Mouse (Mus musculus): ENCODE measurements around the gene Acsf3. TPM values are rescaled to one million over a fixed set of nuclear protein-coding genes. Genes with fewer than 3 reads are reported as not detected.
A peak's percentile ranks its signal among the peaks of the same experiment; 100 is the strongest.

Acsf3 gene
- total and polyA plus RNA-seq, 3 experiments = 2.2 to 10.4 (median 9.0) TPM

- no peak for TF ChIP-seq SMC3 (IDR thresholded peaks at IDR 0.05; ENCODE audit: low read depth, low read length)
- no peak for TF ChIP-seq E2F4 (IDR thresholded peaks at IDR 0.05; ENCODE audit: insufficient replicate concordance, low read depth, low read length)
- TF ChIP-seq BHLHE40 (IDR thresholded peaks at IDR 0.05; ENCODE audit: low read depth, low read length) = no peak
- no peak for TF ChIP-seq MXI1 (IDR thresholded peaks at IDR 0.05; ENCODE audit: low read depth, low read length)
- TF ChIP-seq CHD2 (IDR thresholded peaks at IDR 0.05; ENCODE audit: low read length) = no peak
- no peak for TF ChIP-seq USF2 (conservative IDR thresholded peaks at IDR 0.05; ENCODE audit: low read depth, low read length)
- TF ChIP-seq PAX5 (IDR thresholded peaks at IDR 0.05; ENCODE audit: low read length) = no peak
- no peak for TF ChIP-seq NRF1 (IDR thresholded peaks at IDR 0.05; ENCODE audit: low read depth, low read length)
- TF ChIP-seq RAD21 (IDR thresholded peaks at IDR 0.05; ENCODE audit: low read depth, low read length) = no peak
- no peak for TF ChIP-seq ZNF384 (IDR thresholded peaks at IDR 0.05; ENCODE audit: low read depth, low read length)
- TF ChIP-seq ELF1 (IDR thresholded peaks at IDR 0.05; ENCODE audit: low read depth, low read length) = no peak
- TF ChIP-seq MAX (IDR thresholded peaks at IDR 0.05; ENCODE audit: low read length) = no peak
- no peak for TF ChIP-seq POLR2AphosphoS2 (IDR thresholded peaks at IDR 0.05; ENCODE audit: low read depth, low read length)
- no peak for DNase-seq (ENCODE audit: extremely low read depth)
These were observed 59.1 kb downstream of the Acsf3 start for GRCm38 (mm10) chr8:122834416-122834815.

GRCm38 (mm10) chr8:122834971-122835370, 59.7 kb downstream of the Acsf3 start:
- Histone ChIP-seq H3K27me3 (replicated peaks) (peaks cover 6% of the 10 kb centered on the region), H3K9ac (ENCODE audit: insufficient read depth, low read depth) (no peak overlapping the region), H3K79me2 (replicated peaks; ENCODE audit: control insufficient read depth, extremely low read depth, insufficient read depth, poor library complexity, severe bottlenecking) (no peaks in the 10 kb centered on the region), H3K4me1 (ENCODE audit: control insufficient read depth in 1 of 2, insufficient read depth in 2 of 2) (peaks cover 3 to 19% of the 10 kb centered on the region in 2 experiments), H3K4me2 (ENCODE audit: insufficient read depth, low read depth, poor library complexity, severe bottlenecking) (no peak overlapping the region), H3K4me3 (replicated peaks in 1 of 3; ENCODE audit: low read depth in 2 of 3, low read length in 2 of 3, poor library complexity in 1 of 3) (no peak overlapping the region), H3K36me3 (replicated peaks in 1 of 2; ENCODE audit: control insufficient read depth in 1 of 2, insufficient read depth in 1 of 2, low read length in 1 of 2) (no peaks in the 10 kb centered on the region), H3K27ac (ENCODE audit: insufficient read depth, low read depth) (no peak overlapping the region), H3K9me3 (replicated peaks; ENCODE audit: low read length) (no peaks in the 10 kb centered on the region)
- in situ Hi-C loops (cut with MboI; ENCODE audit: low pct_ligation_motif_present, low pct_unique_long_range_greater_than_20kb, low sequenced_read_pairs) = loop anchor here (10.0 kb wide), 1 partner anchor 360 kb away; no protein-coding TSS in a partner anchor
- dilution Hi-C loops (cut with MboI; ENCODE audit: extremely low pct_ligation_motif_present, extremely low pct_unique_long_range_greater_than_20kb, low sequenced_read_pairs) = no loop called here
- DNase-seq (ENCODE audit: extremely low read depth) = peak; percentile 84
- TF ChIP-seq KAT2A (IDR thresholded peaks at IDR 0.05; ENCODE audit: insufficient replicate concordance, low read length) (no peak), IRF4 (IDR thresholded peaks at IDR 0.05; ENCODE audit: low read depth, low read length) (no peak), SIN3A (IDR thresholded peaks at IDR 0.05; ENCODE audit: low read length) (no peak), SMC3 (IDR thresholded peaks at IDR 0.05; ENCODE audit: low read depth, low read length) (peak; percentile 70), USF2 (conservative IDR thresholded peaks at IDR 0.05; ENCODE audit: low read depth, low read length) (no peak), JUND (conservative IDR thresholded peaks at IDR 0.05; ENCODE audit: low read depth, low read length) (no peak), CHD2 (IDR thresholded peaks at IDR 0.05; ENCODE audit: low read length) (no peak), MEF2A (IDR thresholded peaks at IDR 0.05; ENCODE audit: borderline replicate concordance, low read depth, low read length) (no peak), CTCF (conservative IDR thresholded peaks at IDR 0.05 in 1 of 2, IDR thresholded peaks at IDR 0.05 in 1 of 2; ENCODE audit: low read depth in 2 of 2, low read length in 2 of 2) (peak; percentile 74 to 86), EP300 (IDR thresholded peaks at IDR 0.05; ENCODE audit: low read length) (no peak), MAZ (IDR thresholded peaks at IDR 0.05; ENCODE audit: low read depth, low read length) (no peak), RAD21 (IDR thresholded peaks at IDR 0.05; ENCODE audit: low read depth, low read length) (peak; percentile 85), MAFK (IDR thresholded peaks at IDR 0.05; ENCODE audit: insufficient replicate concordance, low read length) (no peak), RCOR1 (conservative IDR thresholded peaks at IDR 0.05; ENCODE audit: low read depth, low read length) (no peak), E2F4 (IDR thresholded peaks at IDR 0.05; ENCODE audit: insufficient replicate concordance, low read depth, low read length) (no peak), TCF12 (IDR thresholded peaks at IDR 0.05; ENCODE audit: low read depth, low read length) (no peak), ZMIZ1 (IDR thresholded peaks at IDR 0.05; ENCODE audit: low read depth, low read length) (no peak), USF1 (IDR thresholded peaks at IDR 0.05; ENCODE audit: low read depth, low read length) (no peak), ETS1 (conservative IDR thresholded peaks at IDR 0.05; ENCODE audit: low read depth, low read length) (no peak), MAX (IDR thresholded peaks at IDR 0.05; ENCODE audit: low read length) (no peak), POLR2AphosphoS2 (IDR thresholded peaks at IDR 0.05; ENCODE audit: low read depth, low read length) (no peak), POLR2A (IDR thresholded peaks at IDR 0.05; ENCODE audit: low read depth, low read length) (no peak), PAX5 (IDR thresholded peaks at IDR 0.05; ENCODE audit: low read length) (no peak), TBP (conservative IDR thresholded peaks at IDR 0.05; ENCODE audit: low read depth, low read length) (peak; percentile 64), NRF1 (IDR thresholded peaks at IDR 0.05; ENCODE audit: low read depth, low read length) (no peak), MYC (IDR thresholded peaks at IDR 0.05; ENCODE audit: low read depth, low read length) (0 out of 2 replicates have a peak, but pooled peaks have one; percentile 59), CHD1 (IDR thresholded peaks at IDR 0.05; ENCODE audit: low read depth, low read length) (no peak), GABPA (IDR thresholded peaks at IDR 0.05; ENCODE audit: insufficient replicate concordance, low read depth, low read length) (no peak)

More at GRCm38 (mm10) chr8:122834416-122834815, 59.1 kb downstream of the Acsf3 start:
- in situ Hi-C loops (cut with MboI; ENCODE audit: low pct_ligation_motif_present, low pct_unique_long_range_greater_than_20kb, low sequenced_read_pairs) (loop anchor here (10.0 kb wide), 1 partner anchor 360 kb away; no protein-coding TSS in a partner anchor), dilution Hi-C loops (cut with MboI; ENCODE audit: extremely low pct_ligation_motif_present, extremely low pct_unique_long_range_greater_than_20kb, low sequenced_read_pairs) (no loop called here)
- no peak overlapping the region for H3K27ac ChIP-seq (ENCODE audit: insufficient read depth, low read depth)
- no peak overlapping the region for H3K9ac ChIP-seq (ENCODE audit: insufficient read depth, low read depth)
- no peak overlapping the region for H3K4me2 ChIP-seq (ENCODE audit: insufficient read depth, low read depth, poor library complexity, severe bottlenecking)
- peaks cover under 1% of the 10 kb centered on the region for H3K27me3 ChIP-seq (replicated peaks)
- H3K79me2 ChIP-seq (replicated peaks; ENCODE audit: control insufficient read depth, extremely low read depth, insufficient read depth, poor library complexity, severe bottlenecking) = no peaks in the 10 kb centered on the region
- H3K4me1 ChIP-seq (ENCODE audit: control insufficient read depth in 1 of 2, insufficient read depth in 2 of 2) = peaks cover 3 to 20% of the 10 kb centered on the region in 2 experiments
- H3K36me3 ChIP-seq (replicated peaks in 1 of 2; ENCODE audit: control insufficient read depth in 1 of 2, insufficient read depth in 1 of 2, low read length in 1 of 2) = no peaks in the 10 kb centered on the region
- H3K4me3 ChIP-seq (replicated peaks in 1 of 3; ENCODE audit: low read depth in 2 of 3, low read length in 2 of 3, poor library complexity in 1 of 3) = no peak overlapping the region
- no peaks in the 10 kb centered on the region for H3K9me3 ChIP-seq (replicated peaks; ENCODE audit: low read length)

All from CH12.LX (cell line).